Mouse (Mus musculus): Measurements from ENCODE around the gene Gne. TPM values are rescaled to one million over a fixed set of nuclear protein-coding genes. Genes with fewer than 3 reads are reported as not detected.

Gne gene
- polyA plus RNA-seq (2014; fragmentation: Nextera tagmentation; extraction: Ambion mirVana): 20.7 and 20.8 TPM in 2 replicates

GRCm38 (mm10) chr4:44083945-44084344 lies at the start of gene Gne:
Gene Gne, minus strand, starts transcription at chr4:44084177.
- Histone ChIP-seq H3K27ac (replicated peaks; ENCODE audit: low read depth, low read length) (no peak within 1 kb of the TSS), H3K4me2 (ENCODE audit: low read depth, severe bottlenecking) (peak within 1 kb of the TSS; percentile 5; the same call in 1 of the 2 replicates), H3K9me3 (ENCODE audit: control insufficient read depth, low read length) (no peaks in the 10 kb centered on the region), H3K4me1 (ENCODE audit: control insufficient read depth, insufficient read depth, low read length) (0 out of 2 replicates have a peak, but pooled peaks cover 2% of the 10 kb centered on the region), H3K4me3 (ENCODE audit: low read depth, low read length) (no peak within 1 kb of the TSS), H3K27me3 (ENCODE audit: control insufficient read depth, insufficient read depth, low read length) (no peaks in the 10 kb centered on the region), H3K36me3 (ENCODE audit: control insufficient read depth, insufficient read depth, low read length) (no peaks in the 10 kb centered on the region), H3K9ac (ENCODE audit: low read length) (no peak within 1 kb of the TSS)
- WGBS: 6% methylated on average over 11 of the region's 11 CpGs
- ATAC-seq (ENCODE audit: insufficient number of reproducible peaks, low FRiP score, low TSS enrichment, low read depth): no peak
- peak; percentile 67 for DNase-seq (ENCODE audit: low spot score)

GRCm38 (mm10) chr4:44126805-44127204 lies 42.8 kb upstream of the Gne start:
- Histone ChIP-seq H3K4me3 (ENCODE audit: low read depth, low read length) (no peak overlapping the region), H3K4me2 (ENCODE audit: low read depth, severe bottlenecking) (no peak overlapping the region), H3K27me3 (ENCODE audit: control insufficient read depth, insufficient read depth, low read length) (no peaks in the 10 kb centered on the region), H3K4me1 (ENCODE audit: control insufficient read depth, insufficient read depth, low read length) (no peaks in the 10 kb centered on the region), H3K36me3 (ENCODE audit: control insufficient read depth, insufficient read depth, low read length) (peaks cover 19% of the 10 kb centered on the region), H3K9ac (ENCODE audit: low read length) (no peak overlapping the region), H3K27ac (replicated peaks; ENCODE audit: low read depth, low read length) (no peak overlapping the region), H3K9me3 (ENCODE audit: control insufficient read depth, low read length) (no peaks in the 10 kb centered on the region)
- ATAC-seq (ENCODE audit: insufficient number of reproducible peaks, low FRiP score, low TSS enrichment, low read depth) (no peak), DNase-seq (ENCODE audit: low spot score) (no peak)
- WGBS: 96% methylated on average over 12 of the region's 12 CpGs

GRCm38 (mm10) chr4:44119410-44120201 lies 35.6 kb upstream of the Gne start:
- ATAC-seq (ENCODE audit: insufficient number of reproducible peaks, low FRiP score, low TSS enrichment, low read depth) (peak; percentile 39; the same call in 1 of the 2 replicates), DNase-seq (ENCODE audit: low spot score) (no peak)
- no peak overlapping the region for H3K4me2 ChIP-seq (ENCODE audit: low read depth, severe bottlenecking)
- no peaks in the 10 kb centered on the region for H3K27me3 ChIP-seq (ENCODE audit: control insufficient read depth, insufficient read depth, low read length)
- no peaks in the 10 kb centered on the region for H3K4me1 ChIP-seq (ENCODE audit: control insufficient read depth, insufficient read depth, low read length)
- no peak overlapping the region for H3K4me3 ChIP-seq (ENCODE audit: low read depth, low read length)
- H3K36me3 ChIP-seq (ENCODE audit: control insufficient read depth, insufficient read depth, low read length): no peaks in the 10 kb centered on the region
- H3K27ac ChIP-seq (replicated peaks; ENCODE audit: low read depth, low read length): no peak overlapping the region
- H3K9me3 ChIP-seq (ENCODE audit: control insufficient read depth, low read length): no peaks in the 10 kb centered on the region
- WGBS: 55% methylated on average over 9 of the region's 9 CpGs
- H3K9ac ChIP-seq (ENCODE audit: low read length): no peak overlapping the region

- no peaks in the 10 kb centered on the region for H3K27me3 ChIP-seq (ENCODE audit: control insufficient read depth, insufficient read depth, low read length)
- H3K9me3 ChIP-seq (ENCODE audit: control insufficient read depth, low read length): no peaks in the 10 kb centered on the region
- ATAC-seq (ENCODE audit: insufficient number of reproducible peaks, low FRiP score, low TSS enrichment, low read depth) (no peak), DNase-seq (ENCODE audit: low spot score) (no peak)
- H3K4me3 ChIP-seq (ENCODE audit: low read depth, low read length): no peak overlapping the region
- no peak overlapping the region for H3K4me2 ChIP-seq (ENCODE audit: low read depth, severe bottlenecking)
- H3K9ac ChIP-seq (ENCODE audit: low read length): no peak overlapping the region
- H3K36me3 ChIP-seq (ENCODE audit: control insufficient read depth, insufficient read depth, low read length): no peaks in the 10 kb centered on the region
- H3K27ac ChIP-seq (replicated peaks; ENCODE audit: low read depth, low read length): no peak overlapping the region
- 0 out of 2 replicates have a peak, but pooled peaks cover 3% of the 10 kb centered on the region for H3K4me1 ChIP-seq (ENCODE audit: control insufficient read depth, insufficient read depth, low read length)
- 86% methylated on average over 13 of the region's 13 CpGs for WGBS
These were observed 31.1 kb upstream of the Gne start for GRCm38 (mm10) chr4:44115046-44115445.

GRCm38 (mm10) chr4:44113393-44114138 lies 29.6 kb upstream of the Gne start:
- Histone ChIP-seq H3K9me3 (ENCODE audit: control insufficient read depth, low read length) (no peaks in the 10 kb centered on the region), H3K36me3 (ENCODE audit: control insufficient read depth, insufficient read depth, low read length) (no peaks in the 10 kb centered on the region), H3K9ac (ENCODE audit: low read length) (no peak overlapping the region), H3K27ac (replicated peaks; ENCODE audit: low read depth, low read length) (no peak overlapping the region), H3K4me3 (ENCODE audit: low read depth, low read length) (no peak overlapping the region), H3K4me1 (ENCODE audit: control insufficient read depth, insufficient read depth, low read length) (0 out of 2 replicates have a peak, but pooled peaks cover 3% of the 10 kb centered on the region), H3K27me3 (ENCODE audit: control insufficient read depth, insufficient read depth, low read length) (no peaks in the 10 kb centered on the region), H3K4me2 (ENCODE audit: low read depth, severe bottlenecking) (no peak overlapping the region)
- DNase-seq (ENCODE audit: low spot score) (peak; percentile 29), ATAC-seq (ENCODE audit: insufficient number of reproducible peaks, low FRiP score, low TSS enrichment, low read depth) (no peak)
- 47% methylated on average over 16 of the region's 16 CpGs for WGBS

GRCm38 (mm10) chr4:44112741-44113140 lies 28.8 kb upstream of the Gne start:
- ATAC-seq (ENCODE audit: insufficient number of reproducible peaks, low FRiP score, low TSS enrichment, low read depth) (no peak), DNase-seq (ENCODE audit: low spot score) (no peak)
- H3K4me2 ChIP-seq (ENCODE audit: low read depth, severe bottlenecking): no peak overlapping the region
- H3K9me3 ChIP-seq (ENCODE audit: control insufficient read depth, low read length): no peaks in the 10 kb centered on the region
- 26% methylated on average over 4 of the region's 4 CpGs for WGBS
- no peaks in the 10 kb centered on the region; the same call in 1 of the 2 replicates for H3K36me3 ChIP-seq (ENCODE audit: control insufficient read depth, insufficient read depth, low read length)
- H3K4me1 ChIP-seq (ENCODE audit: control insufficient read depth, insufficient read depth, low read length): 0 out of 2 replicates have a peak, but pooled peaks cover 3% of the 10 kb centered on the region
- no peak overlapping the region for H3K4me3 ChIP-seq (ENCODE audit: low read depth, low read length)
- H3K9ac ChIP-seq (ENCODE audit: low read length): no peak overlapping the region
- no peaks in the 10 kb centered on the region for H3K27me3 ChIP-seq (ENCODE audit: control insufficient read depth, insufficient read depth, low read length)
- no peak overlapping the region for H3K27ac ChIP-seq (replicated peaks; ENCODE audit: low read depth, low read length)

GRCm38 (mm10) chr4:44110771-44111170 lies 26.8 kb upstream of the Gne start:
- Histone ChIP-seq H3K27me3 (ENCODE audit: control insufficient read depth, insufficient read depth, low read length) (no peaks in the 10 kb centered on the region), H3K4me3 (ENCODE audit: low read depth, low read length) (no peak overlapping the region), H3K9ac (ENCODE audit: low read length) (no peak overlapping the region), H3K4me2 (ENCODE audit: low read depth, severe bottlenecking) (no peak overlapping the region), H3K36me3 (ENCODE audit: control insufficient read depth, insufficient read depth, low read length) (no peaks in the 10 kb centered on the region; the same call in 1 of the 2 replicates), H3K9me3 (ENCODE audit: control insufficient read depth, low read length) (no peaks in the 10 kb centered on the region; the same call in 1 of the 2 replicates), H3K4me1 (ENCODE audit: control insufficient read depth, insufficient read depth, low read length) (0 out of 2 replicates have a peak, but pooled peaks cover 6% of the 10 kb centered on the region), H3K27ac (replicated peaks; ENCODE audit: low read depth, low read length) (no peak overlapping the region)
- DNase-seq (ENCODE audit: low spot score): no peak
- WGBS: 71% methylated on average over 7 of the region's 7 CpGs
- ATAC-seq (ENCODE audit: insufficient number of reproducible peaks, low FRiP score, low TSS enrichment, low read depth): no peak

- H3K4me3 ChIP-seq (ENCODE audit: low read depth, low read length): no peak overlapping the region
- H3K9ac ChIP-seq (ENCODE audit: low read length): no peak overlapping the region
- H3K36me3 ChIP-seq (ENCODE audit: control insufficient read depth, insufficient read depth, low read length): no peaks in the 10 kb centered on the region; the same call in 1 of the 2 replicates
- H3K4me1 ChIP-seq (ENCODE audit: control insufficient read depth, insufficient read depth, low read length): peaks cover 19% of the 10 kb centered on the region
- H3K4me2 ChIP-seq (ENCODE audit: low read depth, severe bottlenecking): no peak overlapping the region
- ATAC-seq (ENCODE audit: insufficient number of reproducible peaks, low FRiP score, low TSS enrichment, low read depth) (no peak), DNase-seq (ENCODE audit: low spot score) (no peak)
- WGBS: 90% methylated on average over 6 of the region's 6 CpGs
- H3K27me3 ChIP-seq (ENCODE audit: control insufficient read depth, insufficient read depth, low read length): no peaks in the 10 kb centered on the region
- no peak overlapping the region for H3K27ac ChIP-seq (replicated peaks; ENCODE audit: low read depth, low read length)
- H3K9me3 ChIP-seq (ENCODE audit: control insufficient read depth, low read length): no peaks in the 10 kb centered on the region; the same call in 1 of the 2 replicates
These were observed 24.3 kb upstream of the Gne start for GRCm38 (mm10) chr4:44108297-44108696.
